Mouse (Mus musculus) inflammation-experienced regulatory T-cells, adult 6 months (primary cell): Measurements from ENCODE around the gene Atp6v1g2. TPM values are rescaled to one million over a fixed set of nuclear protein-coding genes. Genes with fewer than 3 reads are reported as not detected.

Source experiments
- ATAC-seq: one replicate; pipeline ENCODE4 v1.8.0; 2017
- polyA plus RNA-seq, 3 experiments: library from polyadenylated mRNA; unstranded; fragments of 100-300 nt; shearing (Covaris generic); gene quantifications; one replicate each; pipeline ENCODE4 v1.2.1; 2017

Atp6v1g2 gene
- polyA plus RNA-seq, 3 experiments from 2014 or later, result 4.6 to 7.2 (median 5.9) TPM

GRCm38 (mm10) chr17:35255704-35256103, 22.2 kb downstream of the Atp6v1g2 start:
- ATAC-seq, result no peak

- no peak for ATAC-seq
These were observed 23.9 kb downstream of the Atp6v1g2 start for GRCm38 (mm10) chr17:35257378-35257777.

GRCm38 (mm10) chr17:35257824-35258491, 24.5 kb downstream of the Atp6v1g2 start:
- peak; percentile 38 for ATAC-seq

GRCm38 (mm10) chr17:35258492-35259478, 25.3 kb downstream of the Atp6v1g2 start:
- ATAC-seq, result peak; percentile 24

GRCm38 (mm10) chr17:35259621-35260020, 26.2 kb downstream of the Atp6v1g2 start:
- ATAC-seq, result no peak

GRCm38 (mm10) chr17:35261651-35262050, 28.2 kb downstream of the Atp6v1g2 start:
- no peak for ATAC-seq

- peak; percentile 82 for ATAC-seq
These were observed 29.4 kb downstream of the Atp6v1g2 start, which contains the start of gene H2-D1 for GRCm38 (mm10) chr17:35262664-35263522. TSS of gene H2-D1 (plus strand) at chr17:35262730.

GRCm38 (mm10) chr17:35263523-35263883, 30.0 kb downstream of the Atp6v1g2 start:
- ATAC-seq, result no peak

GRCm38 (mm10) chr17:35267399-35268086, 34.1 kb downstream of the Atp6v1g2 start:
- no peak for ATAC-seq

- ATAC-seq, result no peak
These were observed 36.3 kb downstream of the Atp6v1g2 start for GRCm38 (mm10) chr17:35269653-35270347.

GRCm38 (mm10) chr17:35272249-35272648, 38.8 kb downstream of the Atp6v1g2 start:
- no peak for ATAC-seq

- peak; percentile 67 for ATAC-seq
These were observed 41.3 kb downstream of the Atp6v1g2 start for GRCm38 (mm10) chr17:35274770-35275169.

- no peak for ATAC-seq
These were observed 42.9 kb downstream of the Atp6v1g2 start for GRCm38 (mm10) chr17:35276304-35276864.

GRCm38 (mm10) chr17:35278049-35278448, 44.6 kb downstream of the Atp6v1g2 start:
- ATAC-seq, result no peak

- no peak for ATAC-seq
These were observed 45.7 kb downstream of the Atp6v1g2 start for GRCm38 (mm10) chr17:35278957-35279688.

GRCm38 (mm10) chr17:35280276-35280675, 46.8 kb downstream of the Atp6v1g2 start:
- ATAC-seq, result no peak

GRCm38 (mm10) chr17:35285431-35285830, 52.0 kb downstream of the Atp6v1g2 start:
- no peak for ATAC-seq
